Mouse (Mus musculus) MEL (cell line): ENCODE measurements around the gene Pfn1.

Experiments used
- CHD2 ChIP-seq: IDR thresholded peaks from 2 replicates; pipeline ENCODE4 v1.6.1; 2011; ENCODE audit warnings: low read length, improper control_type of control experiment
- CTCF ChIP-seq, 3 experiments: IDR thresholded peaks in 2 of 3; conservative IDR thresholded peaks in 1 of 3; 2 replicates each; pipeline ENCODE4 v1.5.1; 2011 to 2012; ENCODE audit warnings: low read length in 3 of 3, low read depth in 2 of 3, mild to moderate bottlenecking in 2 of 3, improper control_type of control experiment in 1 of 3, inconsistent platforms in 1 of 3, mixed read lengths in 1 of 3, moderate library complexity in 1 of 3; ENCODE audit not compliant: control insufficient read depth in 1 of 3, insufficient read depth in 1 of 3, poor library complexity in 1 of 3, severe bottlenecking in 1 of 3
- E2F4 ChIP-seq: IDR thresholded peaks from 2 replicates; pipeline ENCODE4 v1.6.1; 2011; ENCODE audit warnings: low read depth, low read length, improper control_type of control experiment, borderline replicate concordance
- EP300 ChIP-seq, 2 experiments: IDR thresholded peaks; 2 replicates each; pipeline ENCODE4 v1.6.1; 2011; ENCODE audit warnings: improper control_type of control experiment in 2 of 2, low read length in 2 of 2, low read depth in 1 of 2, mild to moderate bottlenecking in 1 of 2
- MEF2A ChIP-seq: IDR thresholded peaks from 2 replicates; pipeline ENCODE4 v1.6.1; 2014; ENCODE audit warnings: low read depth, mild to moderate bottlenecking, inconsistent platforms, low read length, improper control_type of control experiment; ENCODE audit not compliant: poor library complexity, insufficient replicate concordance, severe bottlenecking; ENCODE audit errors: extremely low read depth
- NRF1 ChIP-seq: IDR thresholded peaks from 2 replicates; pipeline ENCODE4 v1.6.1; 2014; ENCODE audit warnings: low read depth, mild to moderate bottlenecking, inconsistent platforms, low read length, improper control_type of control experiment, moderate library complexity; ENCODE audit not compliant: poor library complexity, insufficient read depth, severe bottlenecking
- POLR2AphosphoS2 ChIP-seq: IDR thresholded peaks from 2 replicates; pipeline ENCODE4 v1.6.1; 2011; ENCODE audit warnings: low read length, improper control_type of control experiment
- RCOR1 ChIP-seq: IDR thresholded peaks from 2 replicates; pipeline ENCODE4 v1.6.1; 2012; ENCODE audit warnings: low read depth, mild to moderate bottlenecking, inconsistent platforms, low read length, improper control_type of control experiment
- UBTF ChIP-seq: IDR thresholded peaks from 2 replicates; pipeline ENCODE4 v1.6.1; 2012; ENCODE audit warnings: low read depth, mild to moderate bottlenecking, inconsistent platforms, low read length, improper control_type of control experiment, moderate library complexity, borderline replicate concordance; ENCODE audit not compliant: insufficient read depth
- USF1 ChIP-seq: IDR thresholded peaks from 2 replicates; pipeline ENCODE4 v1.6.1; 2014; ENCODE audit warnings: low read depth, mild to moderate bottlenecking, inconsistent platforms, low read length, improper control_type of control experiment, moderate library complexity
- ZNF384 ChIP-seq: IDR thresholded peaks from 2 replicates; pipeline ENCODE4 v1.6.1; 2012; ENCODE audit warnings: low read depth, mild to moderate bottlenecking, inconsistent platforms, low read length, improper control_type of control experiment

GRCm38 (mm10) chr11:70658942-70659341 is 4.5 kb upstream of the Pfn1 start:
- no peak for TF ChIP-seq E2F4
- TF ChIP-seq POLR2AphosphoS2 = no peak
- TF ChIP-seq CTCF (IDR thresholded peaks at IDR 0.05 in 2 of 3, conservative IDR thresholded peaks at IDR 0.05 in 1 of 3; ENCODE audit: control insufficient read depth in 1 of 3, insufficient read depth in 1 of 3, low read depth in 2 of 3, low read length in 3 of 3, poor library complexity in 1 of 3, severe bottlenecking in 1 of 3) = no peak
- TF ChIP-seq UBTF = no peak
- TF ChIP-seq EP300 (IDR thresholded peaks at IDR 0.05; ENCODE audit: low read depth in 1 of 2, low read length in 2 of 2) = no peak
- no peak for TF ChIP-seq RCOR1
- no peak for TF ChIP-seq MEF2A
- no peak for TF ChIP-seq CHD2
- no peak for TF ChIP-seq ZNF384
- no peak for TF ChIP-seq USF1
- no peak for TF ChIP-seq NRF1
